Mouse (Mus musculus) retina, adult 2 months (tissue): ENCODE measurements around the gene Dglucy.

Experiments used
- DNase-seq: peaks from one replicate; pipeline ENCODE4 v3.0.0-alpha.2; 2012; ENCODE audit warnings: low read depth, low spot score

Gene Dglucy

DNA sequence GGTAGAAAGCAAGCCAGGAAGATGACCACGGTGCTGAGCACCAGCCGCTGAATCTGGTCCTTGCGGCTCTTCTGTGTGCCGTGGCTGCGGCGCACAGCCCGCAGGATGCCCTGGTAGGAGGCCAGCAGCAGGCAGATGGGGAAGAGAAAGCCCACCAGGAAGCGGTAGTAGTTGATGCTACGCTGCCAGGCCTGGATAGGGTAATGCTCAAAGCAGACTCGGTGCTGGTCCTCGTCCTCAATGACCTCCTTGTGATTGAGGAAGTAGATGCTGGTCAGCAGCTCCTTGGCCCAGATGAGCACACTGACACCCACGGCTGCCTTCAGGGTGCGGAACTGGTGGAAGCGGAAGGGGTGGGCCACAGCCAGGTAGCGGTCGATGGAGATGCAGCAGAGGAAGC is 99.7 kb downstream of the Dglucy start:
- DNase-seq, result no peak

DNA sequence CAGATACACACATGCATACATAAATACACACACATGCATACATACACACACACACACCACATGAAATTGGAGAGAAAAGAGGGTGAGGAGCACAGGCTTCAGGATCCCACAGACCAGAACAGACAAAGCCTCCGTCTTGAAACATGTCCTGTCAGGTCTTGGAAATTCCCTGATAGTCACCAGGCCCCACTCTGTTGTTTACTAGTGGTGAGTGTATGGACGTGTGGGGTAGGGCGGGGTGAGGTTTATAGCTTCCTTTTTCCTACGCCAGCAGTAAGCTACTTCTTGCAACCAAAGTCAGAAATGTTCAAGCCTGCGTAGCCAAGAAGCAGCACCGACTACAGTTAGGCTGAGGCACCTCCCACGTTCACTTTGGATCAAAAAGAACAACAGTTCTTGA is 104.3 kb downstream of the Dglucy start:
- DNase-seq, result no peak

DNA sequence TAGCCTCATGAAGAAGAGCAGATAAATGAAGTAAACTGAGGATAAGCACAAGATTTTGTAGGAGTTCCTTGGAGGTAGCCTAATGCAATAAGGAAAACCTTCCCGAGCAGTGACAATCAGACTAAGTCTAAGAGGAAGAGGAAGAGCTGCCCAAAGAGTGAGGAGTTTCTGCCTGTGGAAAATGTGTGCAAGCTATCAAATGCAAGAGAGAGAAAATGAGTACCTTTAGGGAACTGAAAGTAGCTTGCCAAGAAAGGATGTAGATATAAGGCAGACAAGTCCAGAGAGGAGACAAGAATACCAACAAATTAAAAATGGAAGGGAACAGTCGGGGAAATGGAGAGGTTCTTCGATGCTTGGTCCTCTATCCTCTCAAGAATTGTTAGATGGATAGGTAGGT is 106.7 kb downstream of the Dglucy start:
- DNase-seq, result no peak

DNA sequence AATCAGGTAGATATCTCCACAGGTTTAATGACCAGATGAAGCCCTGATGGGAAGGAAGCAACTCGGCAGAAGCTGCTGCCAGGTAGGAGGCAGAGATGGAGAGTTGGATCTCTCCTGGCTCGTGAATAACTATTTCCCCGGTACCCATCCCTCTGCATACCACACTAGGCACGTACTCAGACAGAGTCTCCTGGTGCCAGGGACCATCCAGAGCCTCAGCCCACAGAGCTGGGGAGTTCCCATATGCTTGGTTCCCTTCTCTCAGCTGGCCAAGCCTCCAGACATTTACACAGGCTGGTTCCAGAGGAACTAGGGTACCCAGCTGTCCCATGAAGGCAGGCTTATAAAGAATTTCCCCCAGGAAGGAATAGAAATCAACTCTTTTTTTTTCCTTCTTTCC is 108.0 kb downstream of the Dglucy start:
- DNase-seq, result no peak

DNA sequence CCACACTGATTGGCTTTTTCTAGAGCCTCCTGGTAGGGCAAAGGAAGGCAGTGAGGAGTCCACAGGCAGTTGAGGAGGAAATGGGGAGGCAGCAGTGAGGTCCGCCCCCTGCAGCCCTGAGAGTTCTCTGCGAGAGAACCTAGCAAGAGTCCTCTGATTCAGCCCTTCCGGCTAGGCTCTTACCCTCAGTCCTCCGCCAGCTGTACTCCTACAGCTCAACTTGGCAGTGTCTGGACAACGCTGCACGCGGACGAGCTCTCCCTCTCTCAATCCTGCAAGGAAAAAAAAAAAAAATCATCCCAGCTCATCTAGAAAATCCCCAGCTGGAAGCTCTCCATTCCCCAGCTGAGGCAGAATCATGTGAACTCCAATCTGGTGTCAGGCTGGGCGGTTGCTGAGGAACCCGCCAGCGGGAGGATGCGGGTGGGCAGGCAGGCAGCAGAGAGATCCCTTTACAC is 109.0 kb downstream of the Dglucy start:
- no peak for DNase-seq

DNA sequence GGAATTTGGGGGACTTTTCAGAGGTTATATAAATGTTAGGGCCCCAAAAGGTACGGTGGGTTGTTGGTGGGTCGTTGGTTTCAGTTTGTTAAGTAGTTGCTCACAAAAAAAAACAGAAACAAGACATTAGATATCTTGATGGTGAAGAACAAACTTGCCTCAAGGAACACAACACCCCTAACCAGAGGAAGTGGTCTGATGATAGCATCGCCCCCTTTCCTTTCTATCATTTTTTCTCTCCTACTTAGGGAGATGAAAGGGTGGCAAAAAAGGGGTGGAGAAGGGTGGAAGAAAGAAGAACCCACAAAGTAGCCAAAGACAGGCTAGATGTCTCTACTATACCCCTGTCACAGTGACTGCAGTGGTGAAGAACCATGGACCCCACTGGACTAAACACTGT is 111.7 kb downstream of the Dglucy start:
- no peak for DNase-seq

DNA sequence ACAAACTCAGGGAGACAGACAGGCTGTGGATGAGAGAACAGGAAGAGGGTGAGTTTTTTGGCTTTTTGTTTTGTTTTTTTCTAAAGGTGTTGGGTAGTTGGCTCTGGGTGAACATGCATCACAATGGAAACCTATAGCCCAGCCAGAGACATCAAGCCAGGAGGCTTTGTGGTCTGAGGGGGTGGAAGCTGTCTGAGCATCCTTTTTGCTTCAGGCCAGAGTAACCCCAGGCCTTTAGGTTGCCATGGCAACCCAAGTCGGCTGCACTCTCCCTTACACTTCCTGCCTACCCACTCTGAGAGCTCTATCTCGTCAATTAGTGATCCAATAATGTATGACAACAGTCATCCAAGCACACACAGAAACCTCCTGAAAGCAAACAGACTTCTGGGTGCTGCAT is 116.6 kb downstream of the Dglucy start:
- no peak for DNase-seq

DNA sequence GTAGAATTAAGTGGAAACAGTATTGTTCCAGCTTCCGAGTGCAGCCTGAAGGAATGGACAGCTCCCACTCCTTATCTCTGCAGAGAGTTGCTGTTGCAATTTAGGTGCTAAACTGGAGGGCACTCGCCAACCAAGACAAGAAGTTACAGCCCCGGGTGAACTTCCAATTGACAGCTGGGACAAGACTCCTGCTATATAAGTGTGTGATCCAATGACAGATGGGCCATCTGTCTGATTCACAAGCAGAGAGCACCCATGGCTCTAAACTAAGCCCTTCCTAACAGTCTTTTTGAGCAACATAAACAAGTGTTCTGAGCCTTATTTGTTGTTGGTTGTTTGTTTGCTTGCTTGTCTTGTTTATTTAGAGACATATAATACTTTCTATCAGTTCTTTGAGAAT is 117.8 kb downstream of the Dglucy start:
- DNase-seq, result no peak

DNA sequence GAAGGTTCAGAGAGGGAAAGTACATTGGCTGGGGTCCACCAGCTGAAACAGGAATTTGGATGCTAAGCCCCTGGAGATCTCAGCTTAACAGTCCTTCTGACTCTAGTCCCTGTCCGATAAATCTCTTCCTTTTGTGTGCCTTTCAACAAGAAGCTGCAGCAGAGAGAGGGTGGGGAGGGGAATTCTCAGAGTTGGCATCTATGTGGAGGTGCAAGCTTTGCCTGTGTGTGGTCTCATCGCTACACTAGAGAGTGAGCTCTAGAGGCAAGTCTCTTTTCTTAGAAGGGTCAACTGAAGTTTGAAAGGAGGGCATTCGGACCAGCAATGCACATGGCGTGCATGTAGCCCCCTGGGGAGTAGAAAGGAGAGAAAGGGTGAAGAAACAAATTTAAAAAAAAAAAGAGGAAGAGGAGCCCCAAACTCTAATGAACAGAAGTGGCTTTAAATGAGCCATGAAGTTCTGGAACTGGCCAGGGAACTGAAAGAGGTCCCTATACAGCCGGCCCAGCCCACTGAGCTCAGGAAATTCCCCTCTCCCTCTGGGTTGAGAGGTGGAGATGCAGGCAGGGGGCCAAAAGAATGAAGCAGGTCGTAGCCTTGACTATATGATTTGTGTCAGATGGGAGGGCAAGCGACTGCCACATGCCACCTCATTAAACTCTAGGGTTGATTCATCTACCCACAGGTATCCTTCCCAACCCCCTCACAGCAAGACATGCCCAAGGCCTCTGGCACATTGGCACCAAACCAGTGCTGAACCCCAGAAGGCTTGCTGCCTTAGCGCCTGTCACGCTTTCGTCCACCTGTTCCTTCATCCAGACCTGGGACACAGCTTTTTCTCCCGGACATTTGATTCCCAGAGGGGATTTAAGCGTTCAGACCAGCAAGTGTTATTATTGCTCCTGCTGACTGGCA is 119.1 kb downstream of the Dglucy start:
- DNase-seq, result no peak

DNA sequence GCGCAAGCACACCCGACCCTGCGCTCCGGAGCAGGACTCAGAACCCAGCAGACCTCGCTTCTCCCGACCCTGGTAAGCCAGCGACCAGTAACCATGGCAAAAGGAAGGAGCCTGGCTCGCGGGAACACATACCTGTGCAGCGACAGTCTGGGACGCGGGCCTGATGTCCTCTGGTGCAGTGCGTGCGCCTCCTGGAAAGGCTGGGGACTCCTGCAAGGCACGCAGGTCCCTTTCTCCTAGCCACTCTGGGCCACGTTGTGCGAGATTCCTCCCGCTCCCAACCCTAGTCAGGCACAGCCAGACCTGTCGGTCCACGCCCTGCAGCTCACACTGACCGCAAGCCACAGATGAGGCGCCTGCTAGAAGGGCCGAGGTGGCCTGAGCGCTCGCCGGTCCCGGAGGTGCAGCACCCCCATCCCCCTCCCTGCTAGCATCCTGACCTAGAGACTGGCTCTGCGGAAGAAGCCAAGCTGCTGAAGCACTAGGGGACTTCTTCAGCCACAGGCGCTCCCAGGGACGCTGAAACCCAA is 120.3 kb downstream of the Dglucy start:
- no peak for DNase-seq

DNA sequence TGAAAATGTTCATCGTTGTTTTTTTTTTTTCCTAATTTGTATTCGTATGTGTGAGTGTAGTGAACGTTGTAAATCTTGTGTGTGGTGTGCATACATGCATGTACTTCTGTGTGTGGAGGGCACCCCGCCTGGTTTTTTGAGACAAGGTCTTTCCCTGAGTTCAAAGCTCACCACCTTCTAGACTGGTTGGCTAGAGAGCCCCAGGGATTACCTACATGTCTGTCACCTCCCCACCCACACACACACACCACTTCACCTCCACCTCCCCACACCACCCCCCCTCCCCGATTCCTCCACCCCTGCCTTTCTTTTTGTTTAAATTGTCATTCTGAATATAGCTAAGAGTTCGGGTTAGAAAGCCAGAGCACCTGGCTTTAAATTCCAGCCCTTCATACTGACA is 122.0 kb downstream of the Dglucy start:
- DNase-seq, result no peak

DNA sequence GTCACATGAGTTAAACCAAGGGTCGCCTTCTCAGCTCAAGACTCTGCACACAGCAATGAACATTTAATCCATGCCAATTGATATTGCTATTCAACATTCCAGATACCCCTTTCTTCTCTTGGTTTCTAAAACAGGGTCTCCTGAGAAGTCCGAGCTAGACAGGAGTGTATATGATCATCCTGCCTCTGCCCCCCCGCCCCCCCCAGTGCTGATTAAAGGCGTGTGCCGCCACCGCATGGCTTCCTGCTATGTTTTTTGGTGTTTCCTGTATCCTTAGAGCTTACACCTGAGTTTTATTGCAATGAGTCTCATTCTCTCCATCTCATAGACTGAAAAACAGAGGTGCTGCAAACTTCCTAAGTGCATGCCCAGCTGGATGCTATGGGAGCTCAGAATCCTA is 122.5 kb downstream of the Dglucy start:
- no peak for DNase-seq

DNA sequence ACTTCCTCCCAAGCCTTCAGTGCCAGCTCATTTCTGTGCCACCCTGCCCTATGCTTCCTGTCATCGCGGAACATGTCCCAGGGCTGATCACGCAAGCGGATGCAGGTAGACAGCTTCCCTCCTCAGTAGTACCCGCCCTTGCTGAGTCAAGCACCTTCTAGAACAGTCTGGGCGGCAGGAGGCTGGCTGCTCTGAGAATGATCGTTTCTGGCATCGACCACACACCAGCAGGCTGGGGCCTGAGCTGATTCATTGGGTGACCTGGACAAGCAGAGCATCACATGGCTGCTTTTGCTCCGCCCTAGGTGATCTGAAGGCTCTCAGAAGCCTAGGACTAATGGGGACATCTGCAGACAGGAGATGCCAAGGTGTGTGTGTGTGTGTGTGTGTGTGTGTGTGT is 124.9 kb downstream of the Dglucy start:
- no peak for DNase-seq

DNA sequence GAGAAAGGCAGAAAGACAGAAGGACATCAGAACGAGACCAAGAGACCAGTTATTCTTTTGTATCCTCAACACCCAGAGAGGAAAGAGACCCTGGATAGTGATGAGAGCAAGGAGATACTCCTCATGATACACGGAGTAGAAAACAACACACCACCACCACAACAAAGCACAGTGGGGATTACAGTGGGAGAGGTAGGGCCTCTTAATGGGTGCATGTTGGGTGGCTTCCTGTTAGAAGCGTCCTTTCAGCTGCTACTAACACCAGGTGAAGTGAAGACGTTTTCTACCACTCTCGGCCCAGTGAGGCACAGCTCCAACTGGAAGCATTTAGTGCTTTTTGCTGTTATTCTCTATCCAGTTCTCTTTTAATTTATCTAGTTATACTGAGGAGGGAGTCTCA is 128.0 kb downstream of the Dglucy start:
- no peak for DNase-seq

DNA sequence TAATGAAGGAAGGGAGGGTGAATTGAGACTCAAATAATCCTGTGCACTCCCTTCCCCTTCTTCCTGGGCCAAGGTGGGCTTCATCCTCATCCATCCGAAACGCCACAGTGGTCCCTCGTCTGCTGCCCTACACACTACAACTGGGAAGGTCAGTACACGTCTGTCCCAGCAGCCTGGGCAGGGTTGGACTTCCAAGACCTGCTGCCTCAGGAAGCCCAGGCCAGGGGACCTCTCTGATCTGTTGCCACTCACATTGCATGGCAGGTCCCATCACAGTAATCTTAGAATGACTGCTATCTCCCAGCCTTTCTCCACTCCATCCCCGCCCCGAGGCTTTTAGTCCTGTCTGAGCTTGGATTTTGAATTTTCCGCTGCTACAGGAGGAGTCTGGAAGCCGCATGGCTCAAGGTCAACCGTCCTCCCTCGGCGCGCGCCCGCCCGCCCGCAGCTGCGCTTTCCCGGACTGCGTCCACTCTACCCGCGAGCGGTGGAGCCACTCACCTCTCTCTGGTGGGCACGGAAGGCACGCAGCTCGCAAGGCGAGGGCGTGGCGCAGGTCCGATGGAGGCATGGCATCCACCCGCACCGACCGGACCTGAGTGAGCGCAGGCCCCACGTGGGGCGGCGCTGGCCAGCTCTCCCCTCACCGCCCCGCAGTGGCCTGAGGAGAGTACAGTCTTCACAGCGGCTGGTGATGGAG is 128.9 kb downstream of the Dglucy start, which contains the start of gene Gpr68:
Gpr68 (minus strand) TSS at position 601 of the 700 bp plus-strand sequence.
- DNase-seq, result no peak

DNA sequence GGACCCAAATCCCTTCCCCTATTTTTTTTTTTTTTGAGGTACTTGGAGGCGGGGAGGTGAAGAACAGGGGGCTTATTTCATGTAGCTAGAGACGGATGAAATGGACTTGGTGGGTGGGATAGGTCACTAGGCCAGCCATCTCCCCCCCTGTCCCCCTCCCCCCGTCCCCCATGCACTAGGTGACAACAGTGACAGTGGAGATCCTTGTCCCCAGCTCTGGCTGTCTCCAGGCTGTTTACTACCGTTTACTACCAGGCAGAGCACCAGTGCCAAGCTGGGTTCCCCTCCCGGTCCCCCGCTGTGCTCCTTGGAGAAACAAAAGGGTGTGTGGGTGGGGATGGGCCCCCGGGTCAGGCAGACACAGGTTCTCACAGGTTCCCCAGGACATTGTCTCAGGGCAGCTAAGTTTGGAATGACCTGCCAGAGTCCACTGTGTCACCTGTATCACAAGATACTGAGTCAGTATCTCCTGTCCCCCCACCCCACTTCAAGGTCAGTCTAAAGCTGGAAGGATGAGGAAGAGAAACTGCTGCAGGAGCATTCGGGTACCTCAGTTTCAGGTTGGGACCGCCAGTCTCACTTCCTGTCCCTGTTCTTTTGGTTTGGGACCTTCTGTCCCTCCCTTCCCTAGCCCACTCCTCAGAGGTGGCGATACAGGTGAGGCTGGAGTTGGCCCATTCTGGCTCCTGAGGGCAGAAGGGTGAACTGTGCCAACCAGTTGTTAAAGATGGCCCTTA is 129.6 kb downstream of the Dglucy start:
- DNase-seq, result no peak

DNA sequence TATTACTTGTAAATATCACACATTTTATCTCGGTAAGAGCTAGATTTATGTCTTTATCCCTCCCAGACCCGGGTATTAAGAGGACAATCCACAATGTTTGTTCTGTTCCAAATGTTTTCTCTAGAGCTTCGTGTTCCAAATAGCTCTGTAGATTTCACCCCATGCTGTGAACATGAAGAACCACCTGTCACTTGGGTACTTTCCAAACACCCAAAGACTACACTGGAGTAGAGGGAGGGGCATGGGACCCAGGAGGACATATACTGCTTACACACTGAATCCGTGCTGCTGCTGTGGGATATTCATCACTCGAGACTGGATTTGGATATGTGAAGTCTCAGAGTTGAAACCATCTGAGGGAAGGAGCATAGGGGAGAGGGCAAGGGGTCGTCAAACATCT is 130.9 kb downstream of the Dglucy start:
- DNase-seq, result no peak

DNA sequence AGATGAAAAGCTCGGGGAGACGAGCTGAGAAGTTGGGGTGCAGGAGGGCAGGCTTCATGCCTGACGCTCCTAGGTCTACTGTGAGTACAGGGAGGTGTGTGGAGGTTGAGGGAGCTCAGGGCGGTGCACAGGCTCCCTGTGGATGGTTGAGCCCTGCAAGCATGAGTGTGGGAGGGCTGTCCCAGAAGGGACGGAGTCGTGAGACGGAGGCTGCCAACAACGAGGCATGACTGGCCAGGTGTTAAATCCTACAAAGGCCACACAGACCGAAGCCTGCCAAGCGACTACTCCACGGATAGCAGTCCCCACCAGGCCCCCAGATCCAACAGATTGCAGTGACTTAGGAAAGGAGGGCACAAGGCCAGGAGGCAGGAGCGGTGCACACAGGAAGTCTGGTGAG is 131.9 kb downstream of the Dglucy start:
- DNase-seq, result no peak

DNA sequence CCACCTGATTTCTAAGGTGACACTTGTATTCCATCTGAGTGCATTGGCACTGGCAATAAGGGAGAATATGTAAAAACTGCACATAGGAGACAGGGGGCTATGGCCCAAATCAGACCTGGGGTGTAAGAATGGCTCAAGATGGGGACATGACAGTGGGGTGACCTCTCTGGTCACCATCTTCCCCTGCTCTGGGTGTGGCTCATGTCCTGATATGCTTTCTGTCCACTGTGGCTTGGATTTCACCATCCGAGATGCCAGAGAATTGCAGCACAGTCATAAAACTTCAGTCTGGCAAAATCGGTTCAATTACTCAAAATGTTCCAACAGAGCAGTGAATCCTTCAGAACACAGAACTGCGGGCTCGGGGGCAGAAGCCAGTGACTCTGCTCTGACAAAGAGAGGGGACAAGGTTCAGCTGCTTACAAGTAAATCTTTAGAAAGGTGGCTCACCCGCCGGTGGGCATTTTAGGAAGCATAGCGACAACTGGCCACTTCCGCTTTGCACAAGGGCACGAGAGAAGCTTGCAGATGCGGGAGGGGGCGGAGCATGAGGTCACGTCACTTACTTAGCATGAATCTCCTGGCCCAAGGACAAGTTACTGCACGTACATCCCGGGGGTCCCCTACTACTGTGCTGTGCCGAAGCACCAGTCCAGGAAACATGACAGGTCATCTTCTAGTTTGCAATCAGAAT is 145.9 kb downstream of the Dglucy start:
- DNase-seq, result no peak

DNA sequence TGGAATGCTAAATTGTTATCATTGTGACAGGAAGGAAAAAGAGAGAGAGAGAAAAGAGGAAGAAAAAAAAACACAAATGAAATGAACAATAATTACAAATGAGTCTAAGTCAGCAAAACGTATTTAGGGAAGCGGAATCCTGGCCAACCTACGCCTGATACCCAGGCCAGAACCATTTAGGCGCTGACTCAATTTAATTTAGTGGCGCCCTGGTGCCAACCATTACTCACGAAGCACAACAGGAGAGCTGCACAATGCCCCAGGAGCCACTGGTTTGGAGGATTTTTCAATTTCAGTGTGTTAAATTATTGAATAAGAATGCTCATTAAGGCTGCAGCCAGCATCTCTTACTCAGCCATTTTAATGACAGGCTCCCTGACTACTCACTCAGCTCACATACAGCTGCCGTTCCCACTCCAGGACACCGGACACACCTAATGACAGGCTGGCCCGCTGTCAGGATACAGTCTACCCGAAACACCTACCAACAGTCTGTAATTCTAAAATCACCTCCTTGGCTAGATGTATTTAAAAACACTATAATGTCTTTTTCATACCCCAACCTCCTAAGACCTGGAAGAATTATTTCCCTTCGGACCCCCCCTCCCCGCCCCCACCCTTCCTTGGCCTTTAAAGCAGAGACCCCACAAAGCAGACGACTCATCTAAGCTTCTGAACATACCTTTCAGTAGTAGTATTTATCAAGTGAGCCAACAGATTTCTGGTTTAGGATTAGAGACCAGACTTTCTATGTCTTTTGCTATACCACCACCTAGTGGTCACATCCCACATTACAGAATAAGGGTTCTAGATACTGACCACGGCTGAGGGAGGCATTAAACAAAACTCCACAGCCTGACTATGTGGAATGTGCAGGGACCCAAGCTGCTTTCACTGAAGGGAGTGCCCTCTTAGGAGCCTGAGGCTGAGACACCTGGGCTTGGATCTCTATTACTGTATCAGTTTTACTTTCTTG is 147.1 kb downstream of the Dglucy start:
- peak; percentile 73 for DNase-seq
